Mouse (Mus musculus) neural tube, embryonic 10.5 days (tissue): ENCODE measurements around the gene Ptprd.

Experiments
- DNase-seq: peaks from one replicate; pipeline ENCODE4 v3.0.0-alpha.2; 2017; ENCODE audit warnings: low spot score; ENCODE audit errors: extremely low spot score

The Ptprd gene

GRCm38 (mm10) chr4:76239063-76239462, 1972.7 kb downstream of the Ptprd start:
- DNase-seq, result no peak

GRCm38 (mm10) chr4:76238577-76238976, 1973.2 kb downstream of the Ptprd start:
- DNase-seq, result no peak

DNA sequence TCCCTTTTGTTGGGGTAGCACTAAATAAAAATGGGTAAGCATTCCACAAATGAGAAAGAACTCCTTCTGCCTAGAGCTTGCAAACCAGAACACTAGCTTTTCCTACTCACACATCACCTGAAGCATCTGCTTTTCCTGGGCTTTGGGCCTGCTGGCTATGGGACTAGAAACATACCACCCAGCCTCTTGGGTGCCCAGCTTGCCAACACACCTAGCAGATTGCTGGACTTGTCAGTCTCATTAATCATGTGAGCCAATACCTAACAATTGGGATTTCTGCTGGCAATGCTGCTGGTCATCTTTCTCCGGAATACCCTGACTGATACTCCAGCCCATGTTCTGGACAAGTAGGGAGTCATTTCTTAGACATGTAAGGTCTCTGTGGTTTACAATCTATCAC, 1973.9 kb downstream of the Ptprd start:
- DNase-seq, result no peak

GRCm38 (mm10) chr4:76223720-76224119, 1988.0 kb downstream of the Ptprd start:
- no peak for DNase-seq

- no peak for DNase-seq
These were observed 1989.2 kb downstream of the Ptprd start for GRCm38 (mm10) chr4:76222520-76222919.

- no peak for DNase-seq
These were observed 1993.7 kb downstream of the Ptprd start for GRCm38 (mm10) chr4:76218065-76218464.

- no peak for DNase-seq
These were observed 1996.6 kb downstream of the Ptprd start for GRCm38 (mm10) chr4:76215141-76215540.

- no peak for DNase-seq
These were observed 2012.4 kb downstream of the Ptprd start for GRCm38 (mm10) chr4:76199321-76199720.

- DNase-seq, result no peak
These were observed 2017.0 kb downstream of the Ptprd start for GRCm38 (mm10) chr4:76194762-76195161.

GRCm38 (mm10) chr4:76193496-76193895, 2018.3 kb downstream of the Ptprd start:
- DNase-seq, result no peak

- DNase-seq, result no peak
These were observed 2019.7 kb downstream of the Ptprd start for GRCm38 (mm10) chr4:76192031-76192430.

DNA sequence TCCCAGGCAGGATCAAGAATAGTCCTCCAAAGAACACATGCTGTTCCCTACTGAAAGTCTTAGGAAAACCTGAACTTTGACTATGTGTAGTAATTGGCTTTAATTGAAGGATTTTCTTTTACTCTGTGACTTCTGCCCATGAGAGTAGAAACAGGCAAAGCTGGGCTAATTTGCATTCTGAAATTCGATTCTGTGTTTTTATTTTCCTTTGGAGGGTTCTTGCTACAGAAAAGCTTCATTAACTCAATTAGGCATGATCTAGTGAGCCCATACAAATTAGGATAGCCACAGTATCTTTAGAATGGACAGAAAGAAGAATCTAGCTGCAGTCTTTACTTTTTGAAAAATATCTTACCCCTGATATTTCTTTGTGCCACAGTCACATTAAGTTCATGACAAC, 2021.0 kb downstream of the Ptprd start:
- DNase-seq, result no peak

DNA sequence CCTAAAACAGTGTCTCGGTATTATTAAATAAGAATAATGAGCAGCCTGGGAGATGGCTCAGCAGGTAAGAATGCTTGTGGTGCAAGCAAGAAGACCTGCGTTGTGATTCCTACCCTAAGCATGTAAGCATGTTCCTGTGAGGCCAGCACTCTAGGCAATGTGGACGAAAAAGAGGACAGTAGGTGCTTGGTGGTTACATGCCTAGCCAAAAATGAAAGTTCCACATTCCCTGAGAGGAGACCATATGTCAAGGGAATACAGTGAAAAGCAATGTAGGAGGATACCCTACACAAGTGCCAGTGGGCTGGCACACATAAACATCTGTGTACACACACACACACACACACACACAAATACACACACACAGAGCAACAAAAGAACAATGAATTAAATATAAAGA, 2028.7 kb downstream of the Ptprd start:
- no peak for DNase-seq

DNA sequence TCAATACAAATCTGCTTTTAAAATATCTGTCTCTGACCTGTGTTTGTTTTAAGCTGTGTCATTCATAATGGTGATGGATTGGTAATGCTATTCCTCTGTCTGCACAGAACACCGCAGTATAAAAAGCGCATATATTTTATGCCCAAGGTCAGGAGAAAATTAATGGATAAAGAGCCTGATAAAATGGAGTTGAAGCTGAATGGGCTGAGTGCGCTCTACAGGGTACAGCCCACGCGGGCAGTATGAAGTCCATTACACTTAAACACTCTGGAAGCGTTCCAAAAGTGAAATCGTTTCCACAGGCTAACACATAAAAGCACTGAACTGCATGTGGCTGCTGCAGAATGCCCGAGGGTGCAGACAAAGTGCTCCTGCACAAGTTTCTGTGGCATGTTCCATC, 2032.3 kb downstream of the Ptprd start:
- DNase-seq, result peak; percentile 14

GRCm38 (mm10) chr4:76175086-76175485, 2036.7 kb downstream of the Ptprd start:
- DNase-seq, result no peak

DNA sequence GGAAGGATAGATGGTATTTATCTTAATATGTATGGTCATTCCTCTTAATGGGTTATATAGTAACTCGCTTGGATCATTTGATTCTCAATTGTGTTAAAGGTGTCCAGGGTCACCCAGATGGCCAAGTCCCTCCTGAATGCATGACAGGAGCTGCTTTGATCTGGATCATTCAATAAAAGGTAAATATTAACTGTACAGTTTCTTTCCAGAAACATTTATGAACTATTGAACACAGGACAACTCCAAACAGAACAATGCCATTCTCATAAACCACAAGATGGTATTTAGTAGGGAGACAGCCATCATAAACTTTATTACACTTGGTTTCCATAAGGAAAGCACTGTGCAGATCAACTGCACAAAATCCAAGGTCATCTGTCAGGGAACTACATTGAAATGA, 2056.0 kb downstream of the Ptprd start:
- no peak for DNase-seq

DNA sequence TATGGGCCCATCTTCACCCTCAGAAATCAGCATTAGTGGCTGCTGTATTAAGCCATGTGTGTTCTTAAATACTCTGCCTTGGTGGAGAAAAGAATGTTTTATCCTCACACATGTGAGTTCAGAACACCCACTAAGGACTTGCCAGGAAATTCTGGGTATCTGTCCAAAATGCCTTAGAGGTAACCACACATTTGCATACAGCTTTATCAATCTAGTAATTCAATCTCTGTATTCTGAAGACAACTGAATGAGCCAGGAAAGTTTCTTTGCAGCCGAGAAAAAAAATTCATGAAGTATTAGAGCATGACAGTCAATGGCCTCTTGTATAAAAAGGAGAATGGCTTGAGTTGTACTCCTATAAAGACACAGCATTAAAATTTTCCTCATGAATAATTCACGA, 2057.6 kb downstream of the Ptprd start:
- DNase-seq, result no peak

DNA sequence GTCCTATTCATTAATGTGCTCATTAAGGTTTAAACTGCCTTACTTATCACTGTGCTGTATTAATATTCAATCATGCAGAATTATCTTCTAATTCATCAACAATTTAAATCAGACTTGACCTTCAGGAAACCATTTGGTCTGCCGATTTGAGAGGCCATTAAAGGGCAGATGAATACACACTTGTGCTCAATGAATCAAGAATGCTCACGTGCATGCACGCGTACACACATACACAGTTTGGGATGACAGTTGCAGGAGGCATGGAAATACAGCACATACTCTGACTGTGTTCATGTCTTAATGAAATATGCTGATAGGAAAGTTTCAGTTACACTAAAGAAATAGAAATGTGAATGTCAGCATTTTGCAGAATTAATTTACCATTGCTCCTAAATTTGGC, 2066.8 kb downstream of the Ptprd start:
- DNase-seq, result no peak

- no peak for DNase-seq
These were observed 2067.4 kb downstream of the Ptprd start for GRCm38 (mm10) chr4:76144333-76144732.

GRCm38 (mm10) chr4:76137901-76138300, 2073.9 kb downstream of the Ptprd start:
- DNase-seq, result no peak

- DNase-seq, result no peak
These were observed 2075.1 kb downstream of the Ptprd start for GRCm38 (mm10) chr4:76136625-76137024.

DNA sequence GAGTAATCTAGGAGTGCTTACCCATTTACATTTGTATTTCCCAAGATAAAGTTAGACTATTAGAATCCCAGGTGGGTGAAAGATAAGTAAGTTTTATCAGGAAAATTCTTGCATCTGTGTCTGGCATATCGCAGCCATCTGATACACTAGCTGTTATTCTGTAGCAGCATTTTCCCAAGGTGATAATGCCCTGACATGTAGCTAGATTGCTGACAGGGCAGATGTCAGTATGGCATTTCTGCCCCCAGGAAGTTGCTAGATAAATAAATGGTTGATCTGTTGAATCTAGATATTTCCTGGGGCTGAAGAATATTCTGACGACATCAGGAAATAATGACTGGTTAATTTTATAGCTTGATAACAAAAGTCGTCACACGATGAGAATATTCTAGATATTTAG, 2119.9 kb downstream of the Ptprd start:
- no peak for DNase-seq

DNA sequence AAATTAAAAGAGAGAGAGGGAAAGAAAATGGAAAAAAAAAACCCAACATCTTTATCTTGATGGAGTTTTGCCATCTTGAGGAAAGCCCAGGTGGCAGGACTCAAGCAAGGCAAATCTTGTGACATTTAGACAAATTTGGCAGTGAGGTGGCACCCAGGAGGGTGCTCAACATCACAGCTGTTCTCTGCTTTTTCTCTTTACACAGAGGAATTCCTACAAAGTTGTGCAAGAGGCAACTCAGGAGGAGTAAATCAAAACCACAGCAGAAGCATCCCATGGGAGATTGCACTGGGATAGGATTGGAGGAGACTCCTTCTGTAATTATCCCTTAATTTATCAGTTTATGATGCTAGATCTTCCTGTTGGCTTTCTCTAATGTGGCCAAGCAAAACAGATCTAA, 2121.9 kb downstream of the Ptprd start:
- DNase-seq, result no peak

GRCm38 (mm10) chr4:76076051-76076450, 2135.7 kb downstream of the Ptprd start:
- DNase-seq, result no peak
